Comparison of ENCODE assay signal across 11 mouse cellular contexts in the genomic region with DNA sequence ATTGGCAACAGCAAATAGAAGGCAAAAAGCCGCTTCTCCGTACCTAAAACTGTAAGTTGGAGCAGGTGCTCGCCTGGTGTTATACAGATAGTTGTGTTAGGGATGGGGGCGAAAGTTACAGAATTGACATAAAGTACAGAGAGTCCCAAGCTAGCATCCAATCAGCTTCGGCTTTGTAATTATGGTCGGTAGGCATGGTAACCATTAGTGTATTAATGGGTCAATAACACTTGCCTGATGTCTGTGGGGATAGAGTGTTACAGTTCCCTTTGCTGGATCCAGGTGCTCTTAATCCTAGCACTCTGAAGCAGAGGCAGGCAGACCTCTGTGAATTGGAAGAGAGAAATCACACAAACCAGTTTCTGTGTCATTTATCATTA. TPM values are rescaled to one million over a fixed set of nuclear protein-coding genes. Genes with fewer than 3 reads are reported as not detected.
DNase-seq lines count a peak whose midpoint lies in the region; ATAC-seq and TF ChIP-seq lines count a peak whose summit lies in the region.
"Had no signal": no experiment of that assay in that cellular context is flagged by ENCODE, and none has a peak within 500 bp of the region (broad histone marks: within the 10 kb centered on the region; RNA-seq: fewer than 3 reads in every experiment).

No protein-coding gene starts in this region.

- no peak for ATAC-seq in kidney, embryonic 15.5 days (replicated peaks; ENCODE audit: low FRiP score)
- ATAC-seq in embryonic facial prominence, embryonic 12.5 days (ENCODE audit: insufficient number of reproducible peaks, insufficient read depth, low FRiP score, low TSS enrichment) = no peak
- ATAC-seq in hindbrain, embryonic 11.5 days (ENCODE audit: low FRiP score) = no peak
- no peak for ATAC-seq in midbrain, embryonic 12.5 days (ENCODE audit: low FRiP score, low read depth)
- ATAC-seq: Patski had no signal

- DNase-seq in kidney, adult 11 months = no peak
- DNase-seq in hindbrain, embryonic 11.5 days (ENCODE audit: low spot score) = peak; percentile 9
- DNase-seq in urinary bladder, adult 18-20 months (ENCODE audit: low spot score in 2 of 2) = no peak
- DNase-seq in gastrocnemius, postnatal 25 days = no peak
- no peak for DNase-seq in kidney, adult 2 months
- DNase-seq: gastrocnemius, postnatal 14 days had no signal

- H3K9ac ChIP-seq in kidney, embryonic 15.5 days = no peak overlapping the region
- H3K9ac ChIP-seq in embryonic facial prominence, embryonic 12.5 days = no peak overlapping the region
- H3K9ac ChIP-seq in hindbrain, embryonic 11.5 days (ENCODE audit: low read depth, low read length) = no peak overlapping the region
- H3K9ac ChIP-seq in midbrain, embryonic 12.5 days (replicated peaks) = no peak overlapping the region

- H3K4me1 ChIP-seq in kidney, embryonic 15.5 days = peaks cover 19% of the 10 kb centered on the region
- 0 out of 2 replicates have a peak, but pooled peaks cover 7% of the 10 kb centered on the region for H3K4me1 ChIP-seq in embryonic facial prominence, embryonic 12.5 days
- H3K4me1 ChIP-seq in hindbrain, embryonic 11.5 days (replicated peaks; ENCODE audit: control insufficient read depth, insufficient read depth, low read length) = no peaks in the 10 kb centered on the region
- peaks cover 7% of the 10 kb centered on the region for H3K4me1 ChIP-seq in midbrain, embryonic 12.5 days
- H3K4me1 ChIP-seq in kidney, adult 2 months (ENCODE audit: control insufficient read depth, insufficient read depth, low read length) = no peaks in the 10 kb centered on the region

- TF ChIP-seq CTCF in kidney, adult 2 months (conservative IDR thresholded peaks at IDR 0.05; ENCODE audit: insufficient read depth, insufficient read length, low read depth, low read length) = no peak

- H3K9me3 ChIP-seq in kidney, embryonic 15.5 days (replicated peaks) = no peaks in the 10 kb centered on the region
- no peaks in the 10 kb centered on the region for H3K9me3 ChIP-seq in embryonic facial prominence, embryonic 12.5 days
- no peaks in the 10 kb centered on the region for H3K9me3 ChIP-seq in hindbrain, embryonic 11.5 days (ENCODE audit: control insufficient read depth, low read length)
- H3K9me3 ChIP-seq in midbrain, embryonic 12.5 days = no peaks in the 10 kb centered on the region

- 86% methylated on average over 6 of the region's 6 CpGs for WGBS in kidney, embryonic 15.5 days
- WGBS in embryonic facial prominence, embryonic 12.5 days = 85% methylated on average over 6 of the region's 6 CpGs
- WGBS in hindbrain, embryonic 11.5 days = 85% methylated on average over 6 of the region's 6 CpGs
- WGBS in midbrain, embryonic 12.5 days = 88% methylated on average over 6 of the region's 6 CpGs
- 89% methylated on average over 6 of the region's 6 CpGs for WGBS in kidney, adult 2 months

- TF ChIP-seq POLR2A in kidney, adult 2 months (IDR thresholded peaks at IDR 0.05; ENCODE audit: low read depth, low read length) = no peak

- H3K27me3 ChIP-seq in kidney, embryonic 15.5 days = no peaks in the 10 kb centered on the region
- H3K27me3 ChIP-seq in embryonic facial prominence, embryonic 12.5 days = no peaks in the 10 kb centered on the region
- H3K27me3 ChIP-seq in hindbrain, embryonic 11.5 days (ENCODE audit: control insufficient read depth, insufficient read depth, low read length) = no peaks in the 10 kb centered on the region
- H3K27me3 ChIP-seq in midbrain, embryonic 12.5 days = 0 out of 2 replicates have a peak, but pooled peaks cover 4% of the 10 kb centered on the region
- no peaks in the 10 kb centered on the region for H3K27me3 ChIP-seq in kidney, adult 2 months (replicated peaks; ENCODE audit: control insufficient read depth, insufficient read depth, low read length)
- H3K27me3 ChIP-seq: Patski had no signal

- H3K36me3 ChIP-seq in kidney, embryonic 15.5 days = no peaks in the 10 kb centered on the region
- H3K36me3 ChIP-seq in embryonic facial prominence, embryonic 12.5 days = no peaks in the 10 kb centered on the region
- H3K36me3 ChIP-seq in hindbrain, embryonic 11.5 days (ENCODE audit: control insufficient read depth, insufficient read depth, low read length) = no peaks in the 10 kb centered on the region
- H3K36me3 ChIP-seq in midbrain, embryonic 12.5 days = no peaks in the 10 kb centered on the region
- no peaks in the 10 kb centered on the region for H3K36me3 ChIP-seq in kidney, adult 2 months (ENCODE audit: control insufficient read depth, insufficient read depth, low read length)

- H3K27ac ChIP-seq in kidney, embryonic 15.5 days = peak overlapping the region; percentile 97
- H3K27ac ChIP-seq in embryonic facial prominence, embryonic 12.5 days = 0 out of 2 replicates have a peak overlapping the region, but pooled peaks have one; percentile 93
- H3K27ac ChIP-seq in hindbrain, embryonic 11.5 days (ENCODE audit: low read depth, low read length) = no peak overlapping the region
- H3K27ac ChIP-seq in midbrain, embryonic 12.5 days (replicated peaks) = peak overlapping the region; percentile 87
- no peak overlapping the region for H3K27ac ChIP-seq in kidney, adult 2 months (ENCODE audit: insufficient read depth, low read depth, low read length)
- H3K27ac ChIP-seq: macrophage had no signal

- H3K4me2 ChIP-seq in kidney, embryonic 15.5 days = peak overlapping the region; percentile 86
- H3K4me2 ChIP-seq in embryonic facial prominence, embryonic 12.5 days (replicated peaks) = peak overlapping the region; percentile 54; the same call in 1 of the 2 replicates
- H3K4me2 ChIP-seq in hindbrain, embryonic 11.5 days (replicated peaks; ENCODE audit: low read depth, low read length) = no peak overlapping the region
- peak overlapping the region; percentile 59 for H3K4me2 ChIP-seq in midbrain, embryonic 12.5 days (replicated peaks)

- H3K4me3 ChIP-seq in kidney, embryonic 15.5 days (replicated peaks) = peak overlapping the region; percentile 87
- H3K4me3 ChIP-seq in embryonic facial prominence, embryonic 12.5 days = peak overlapping the region; percentile 76; the same call in 1 of the 2 replicates
- no peak overlapping the region for H3K4me3 ChIP-seq in hindbrain, embryonic 11.5 days (ENCODE audit: low read depth, low read length)
- H3K4me3 ChIP-seq in midbrain, embryonic 12.5 days = 0 out of 2 replicates have a peak overlapping the region, but pooled peaks have one; percentile 83
- no peak overlapping the region for H3K4me3 ChIP-seq in kidney, adult 2 months (ENCODE audit: insufficient read depth, low read depth, low read length)

RNA-seq across cellular contexts. Expression of gene Klrb1b, which starts 10.8 kb away (rescaled TPM):
- polyA plus RNA-seq in kidney, embryonic 15.5 days (2015; fragmentation: Nextera tagmentation; extraction: Ambion mirVana) = 0.09 TPM in 1 of 2 replicates, not detected in the other
- not detected in 2 replicates for polyA plus RNA-seq in embryonic facial prominence, embryonic 12.5 days (2016; fragmentation: Nextera tagmentation; extraction: Ambion mirVana)
- polyA plus RNA-seq in hindbrain, embryonic 11.5 days (2014; fragmentation: Nextera tagmentation; extraction: Ambion mirVana) = not detected in 2 replicates
- not detected in 2 replicates for polyA plus RNA-seq in midbrain, embryonic 12.5 days (2016; fragmentation: Nextera tagmentation; extraction: Ambion mirVana)
- total RNA-seq in gastrocnemius, postnatal 25 days (2021) = not detected
- 0.03 and 0.11 TPM in 2 replicates for polyA plus RNA-seq in kidney, adult 2 months (2012; rRNA removed)
- total RNA-seq: gastrocnemius, postnatal 14 days had no signal
- polyA plus RNA-seq: Patski had no signal

RNA-seq across cellular contexts. Expression of gene Gm44511, which starts 10.8 kb away (rescaled TPM):
- not detected in 2 replicates for polyA plus RNA-seq in kidney, embryonic 15.5 days (2015; fragmentation: Nextera tagmentation; extraction: Ambion mirVana)
- polyA plus RNA-seq in embryonic facial prominence, embryonic 12.5 days (2016; fragmentation: Nextera tagmentation; extraction: Ambion mirVana) = not detected in 2 replicates
- not detected in 2 replicates for polyA plus RNA-seq in hindbrain, embryonic 11.5 days (2014; fragmentation: Nextera tagmentation; extraction: Ambion mirVana)
- not detected in 2 replicates for polyA plus RNA-seq in midbrain, embryonic 12.5 days (2016; fragmentation: Nextera tagmentation; extraction: Ambion mirVana)
- not detected for total RNA-seq in gastrocnemius, postnatal 25 days (2021)
- polyA plus RNA-seq in kidney, adult 2 months (2012; rRNA removed) = 0.23 TPM in 1 of 2 replicates, not detected in the other
- total RNA-seq: gastrocnemius, postnatal 14 days had no signal
- polyA plus RNA-seq: macrophage, Patski had no signal

RNA-seq across cellular contexts. Expression of gene Klrb1c, which starts 47.9 kb away (rescaled TPM):
- polyA plus RNA-seq in kidney, embryonic 15.5 days (2015; fragmentation: Nextera tagmentation; extraction: Ambion mirVana) = 0.17 and 0.22 TPM in 2 replicates
- not detected in 2 replicates for polyA plus RNA-seq in embryonic facial prominence, embryonic 12.5 days (2016; fragmentation: Nextera tagmentation; extraction: Ambion mirVana)
- polyA plus RNA-seq in hindbrain, embryonic 11.5 days (2014; fragmentation: Nextera tagmentation; extraction: Ambion mirVana) = 0.06 TPM in 1 of 2 replicates, not detected in the other
- not detected in 2 replicates for polyA plus RNA-seq in midbrain, embryonic 12.5 days (2016; fragmentation: Nextera tagmentation; extraction: Ambion mirVana)
- not detected for total RNA-seq in gastrocnemius, postnatal 25 days (2021)
- 0.15 and 0.31 TPM in 2 replicates for polyA plus RNA-seq in kidney, adult 2 months (2012; rRNA removed)
- polyA plus RNA-seq: Patski had no signal

RNA-seq across cellular contexts. Expression of gene Clec2i, which starts 50.4 kb away (rescaled TPM):
- polyA plus RNA-seq in kidney, embryonic 15.5 days (2015; fragmentation: Nextera tagmentation; extraction: Ambion mirVana) = 0.15 and 0.16 TPM in 2 replicates
- not detected in 2 replicates for polyA plus RNA-seq in embryonic facial prominence, embryonic 12.5 days (2016; fragmentation: Nextera tagmentation; extraction: Ambion mirVana)
- 0.08 TPM in 1 of 2 replicates, not detected in the other for polyA plus RNA-seq in hindbrain, embryonic 11.5 days (2014; fragmentation: Nextera tagmentation; extraction: Ambion mirVana)
- not detected in 2 replicates for polyA plus RNA-seq in midbrain, embryonic 12.5 days (2016; fragmentation: Nextera tagmentation; extraction: Ambion mirVana)
- not detected for total RNA-seq in gastrocnemius, postnatal 25 days (2021)
- polyA plus RNA-seq in kidney, adult 2 months (2012; rRNA removed) = 0.10 and 0.50 TPM in 2 replicates
- total RNA-seq: gastrocnemius, postnatal 14 days had no signal
- polyA plus RNA-seq: Patski had no signal

RNA-seq across cellular contexts. Expression of gene BC035044, which starts 54.0 kb away (rescaled TPM):
- polyA plus RNA-seq in kidney, embryonic 15.5 days (2015; fragmentation: Nextera tagmentation; extraction: Ambion mirVana) = 0.68 TPM in 2 replicates
- polyA plus RNA-seq in embryonic facial prominence, embryonic 12.5 days (2016; fragmentation: Nextera tagmentation; extraction: Ambion mirVana) = 0.79 and 1.2 TPM in 2 replicates
- polyA plus RNA-seq in hindbrain, embryonic 11.5 days (2014; fragmentation: Nextera tagmentation; extraction: Ambion mirVana) = 0.77 and 0.80 TPM in 2 replicates
- 0.26 and 0.35 TPM in 2 replicates for polyA plus RNA-seq in midbrain, embryonic 12.5 days (2016; fragmentation: Nextera tagmentation; extraction: Ambion mirVana)
- total RNA-seq in gastrocnemius, postnatal 25 days (2021) = under 1 TPM in 1 of 2 experiments, not detected in 1; 0.27 TPM
- polyA plus RNA-seq in kidney, adult 2 months (2012; rRNA removed) = 0.45 and 1.6 TPM in 2 replicates
- polyA plus RNA-seq: Patski had no signal

Comparison
In these comparisons a context has a peak if more than half of its experiments do, and no peak if none do; other contexts are left out.
1. H3K27ac ChIP-seq: peak in kidney, embryonic 15.5 days (single experiment), embryonic facial prominence, embryonic 12.5 days (single experiment) and midbrain, embryonic 12.5 days (single experiment); none in hindbrain, embryonic 11.5 days (single experiment) and kidney, adult 2 months (single experiment).
2. H3K4me3 ChIP-seq: peak in kidney, embryonic 15.5 days (single experiment), embryonic facial prominence, embryonic 12.5 days (single experiment) and midbrain, embryonic 12.5 days (single experiment); none in hindbrain, embryonic 11.5 days (single experiment) and kidney, adult 2 months (single experiment).